Mouse (Mus musculus): ENCODE data around the gene Gm26965. TPM values are rescaled to one million over a fixed set of nuclear protein-coding genes. Genes with fewer than 3 reads are reported as not detected.

Gm26965 gene
- polyA plus RNA-seq (2016; fragmentation: Nextera tagmentation; extraction: Ambion mirVana), result 0.29 TPM in 1 of 2 replicates, not detected in the other

DNA sequence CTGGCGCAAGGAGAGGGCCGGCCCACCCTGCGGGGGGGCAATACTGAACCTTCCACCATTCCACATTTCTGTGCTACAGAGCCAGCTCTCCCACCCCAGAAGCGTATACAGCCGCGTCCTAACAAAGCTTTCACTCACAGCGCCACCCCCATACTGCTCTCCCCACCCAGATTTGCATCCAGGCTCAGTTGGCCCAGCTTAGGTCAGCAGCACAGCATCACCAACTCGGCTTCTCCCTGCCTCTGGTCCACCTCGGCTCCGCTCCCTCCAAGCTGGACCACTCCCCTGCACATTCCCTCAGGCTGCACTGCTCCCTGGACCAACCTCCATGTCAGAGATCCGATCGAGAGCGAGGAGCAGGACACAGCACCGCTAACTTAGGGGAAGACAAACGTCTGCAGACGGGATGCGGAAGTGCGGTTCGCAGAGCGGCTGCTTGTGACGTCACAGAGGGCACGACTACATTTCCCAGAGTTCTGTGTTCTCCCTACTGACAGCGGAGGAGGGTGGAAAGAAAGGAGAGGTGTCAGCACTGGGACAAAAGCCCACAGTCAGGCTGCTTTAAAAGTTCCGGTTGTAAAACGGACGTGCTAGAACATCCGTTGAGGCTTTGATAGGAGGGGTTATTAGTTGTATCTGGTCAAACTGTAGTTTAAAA, at the start of gene Gm26965, which contains the start of gene Zfp87:
Gene Gm26965, minus strand, starts transcription at position 399 of the 658 bp plus-strand sequence.
Gene Zfp87, minus strand, starts transcription at position 425 of the 658 bp plus-strand sequence.
- peaks cover 6% of the 10 kb centered on the region; the same call in 1 of the 2 replicates for H3K36me3 ChIP-seq
- peak within 1 kb of the TSS; percentile 74 for H3K4me2 ChIP-seq
- H3K4me3 ChIP-seq (replicated peaks), result peak within 1 kb of the TSS; percentile 79
- H3K27me3 ChIP-seq, result no peaks in the 10 kb centered on the region
- under 1% methylated on average over 27 of the region's 27 CpGs for WGBS
- peaks cover 10% of the 10 kb centered on the region for H3K4me1 ChIP-seq (replicated peaks)
- H3K27ac ChIP-seq, result peak within 1 kb of the TSS; percentile 85
- ATAC-seq (ENCODE audit: insufficient number of reproducible peaks, insufficient read depth, low FRiP score, low TSS enrichment, low read depth), result peak; percentile 97
- H3K9ac ChIP-seq (replicated peaks), result peak within 1 kb of the TSS; percentile 80
- no peaks in the 10 kb centered on the region for H3K9me3 ChIP-seq

DNA sequence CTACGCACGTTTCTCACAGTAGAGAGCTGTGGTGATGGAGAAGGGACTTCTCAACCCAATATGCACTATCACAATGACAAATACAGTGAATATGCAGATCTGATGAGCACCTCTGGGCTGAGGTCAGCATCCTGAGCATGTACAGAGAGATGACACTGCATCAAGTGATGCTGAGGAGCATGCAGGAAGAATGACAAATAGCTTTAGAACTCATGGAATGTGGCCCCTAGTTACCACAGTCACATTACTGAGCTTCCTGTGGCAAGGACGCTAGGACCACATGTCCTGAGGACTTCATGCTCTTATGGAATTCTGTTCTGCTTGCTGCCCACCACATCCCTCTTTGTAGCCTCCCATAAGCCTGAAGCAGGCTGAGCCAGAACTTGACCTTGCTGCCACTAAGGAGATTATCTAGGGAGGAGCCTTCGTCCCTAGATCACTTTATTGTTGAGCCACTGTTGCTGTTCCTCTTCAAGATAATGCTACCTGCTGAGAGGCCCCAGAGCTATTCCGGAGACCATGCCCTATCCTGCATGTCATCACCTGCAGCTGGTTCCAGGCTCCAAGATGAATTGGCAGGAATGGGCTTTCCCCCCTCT, 46.7 kb upstream of the Gm26965 start:
- H3K27me3 ChIP-seq, result no peaks in the 10 kb centered on the region
- no peak overlapping the region for H3K9ac ChIP-seq (replicated peaks)
- no peak overlapping the region for H3K27ac ChIP-seq
- ATAC-seq (ENCODE audit: insufficient number of reproducible peaks, insufficient read depth, low FRiP score, low TSS enrichment, low read depth), result no peak
- no peaks in the 10 kb centered on the region for H3K36me3 ChIP-seq
- H3K4me1 ChIP-seq (replicated peaks), result no peaks in the 10 kb centered on the region
- H3K9me3 ChIP-seq, result no peaks in the 10 kb centered on the region
- 66% methylated on average over 5 of the region's 5 CpGs for WGBS
- H3K4me3 ChIP-seq (replicated peaks), result no peak overlapping the region
- no peak overlapping the region for H3K4me2 ChIP-seq

DNA sequence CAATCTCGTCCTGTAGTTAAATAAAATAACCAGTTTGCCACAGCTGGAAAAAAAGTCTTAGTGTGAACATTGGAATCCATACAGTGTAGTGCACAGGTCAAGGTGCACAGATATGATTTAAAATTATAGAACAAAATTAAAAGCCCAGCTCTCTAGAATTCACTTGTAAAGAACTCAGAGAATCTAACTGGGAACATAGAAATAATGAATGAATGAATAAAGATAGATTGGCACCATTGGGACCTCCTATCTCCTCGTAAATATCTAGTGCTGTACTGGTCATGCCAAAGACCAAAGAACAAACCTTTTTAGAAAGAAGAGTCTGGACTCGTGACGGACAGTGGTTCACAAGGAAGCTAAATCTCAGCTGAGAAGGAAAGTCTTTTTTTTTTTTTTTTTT, 27.8 kb upstream of the Gm26965 start, which contains the start of gene Zfp748:
Gene Zfp748, minus strand, starts transcription at position 101 of the 400 bp plus-strand sequence.
- Histone ChIP-seq H3K9ac (replicated peaks) (peak within 1 kb of the TSS; percentile 84), H3K9me3 (no peaks in the 10 kb centered on the region), H3K36me3 (no peaks in the 10 kb centered on the region), H3K4me2 (peak within 1 kb of the TSS; percentile 70), H3K4me3 (replicated peaks) (peak within 1 kb of the TSS; percentile 82), H3K4me1 (replicated peaks) (peaks cover 8% of the 10 kb centered on the region), H3K27ac (peak within 1 kb of the TSS; percentile 94), H3K27me3 (no peaks in the 10 kb centered on the region)
- ATAC-seq (ENCODE audit: insufficient number of reproducible peaks, insufficient read depth, low FRiP score, low TSS enrichment, low read depth), result 0 out of 2 replicates have a peak, but pooled peaks have one; percentile 11
- WGBS, result 77% methylated on average over 4 of the region's 4 CpGs

DNA sequence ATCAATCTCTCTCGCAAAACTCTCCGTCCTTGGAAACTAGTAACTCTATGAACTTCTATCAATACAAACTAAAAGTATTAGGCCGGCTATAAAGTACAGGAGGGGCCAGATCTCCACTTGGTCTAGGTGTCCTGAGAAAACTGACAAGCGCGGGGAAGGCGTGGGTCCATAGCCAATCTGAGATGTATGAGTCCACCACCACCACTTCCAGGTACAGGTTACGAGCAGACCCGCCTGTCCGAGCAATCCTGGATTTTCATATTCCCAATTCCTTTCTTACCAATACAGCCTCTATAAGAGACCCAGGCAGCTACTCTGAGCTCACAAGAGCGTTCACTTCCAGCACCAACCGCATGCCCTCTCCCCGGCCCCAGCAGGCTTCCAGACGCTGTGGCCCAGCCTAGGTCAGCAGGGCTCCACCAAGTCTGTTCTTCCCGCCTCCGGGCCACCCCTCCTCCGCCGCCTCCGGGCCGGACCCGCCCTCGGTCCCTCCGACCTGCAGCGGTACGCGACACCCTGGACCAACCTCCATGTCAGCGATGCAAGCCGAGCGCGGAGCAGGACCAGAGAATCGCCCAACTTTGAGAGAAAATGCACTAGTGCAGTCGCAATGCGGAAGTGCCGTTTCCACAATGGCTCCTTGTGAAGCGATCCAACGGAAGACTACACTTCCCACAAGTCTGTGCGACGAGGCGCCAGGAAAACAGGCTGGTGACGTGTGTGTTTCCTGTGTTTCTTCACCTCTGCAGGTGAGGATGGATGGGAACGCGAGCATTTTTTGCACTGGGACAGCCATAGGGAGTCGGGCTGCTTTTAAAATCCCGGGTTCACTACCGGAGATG, 26.8 kb upstream of the Gm26965 start:
- no peaks in the 10 kb centered on the region for H3K36me3 ChIP-seq
- H3K27me3 ChIP-seq, result no peaks in the 10 kb centered on the region
- WGBS, result under 1% methylated on average over 44 of the region's 44 CpGs
- peak overlapping the region; percentile 94 for H3K27ac ChIP-seq
- no peaks in the 10 kb centered on the region for H3K9me3 ChIP-seq
- peak; percentile 98 for ATAC-seq (ENCODE audit: insufficient number of reproducible peaks, insufficient read depth, low FRiP score, low TSS enrichment, low read depth)
- peak overlapping the region; percentile 70 for H3K4me2 ChIP-seq
- H3K4me3 ChIP-seq (replicated peaks), result peak overlapping the region; percentile 82
- H3K4me1 ChIP-seq (replicated peaks), result peaks cover 8% of the 10 kb centered on the region
- H3K9ac ChIP-seq (replicated peaks), result peak overlapping the region; percentile 84

DNA sequence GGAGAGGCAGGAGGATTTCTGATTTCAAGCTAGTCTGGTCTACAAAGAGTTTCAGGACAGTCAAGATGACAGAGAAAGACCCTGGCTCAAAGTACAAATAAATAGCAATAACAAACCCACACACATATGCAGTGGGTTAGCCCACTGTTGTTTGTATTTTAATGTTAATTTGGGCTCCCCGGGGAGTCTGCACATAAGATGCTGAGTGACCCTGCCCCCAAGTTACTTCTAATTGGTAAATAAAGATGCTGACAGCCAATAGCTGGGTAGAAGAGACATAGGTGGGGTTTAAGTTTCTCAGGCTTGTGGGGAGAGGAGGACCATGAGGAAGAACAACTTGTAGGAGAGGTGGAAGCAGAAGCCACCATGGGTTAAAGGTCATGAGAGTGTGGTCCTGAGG, 20.0 kb upstream of the Gm26965 start:
- no peaks in the 10 kb centered on the region for H3K4me1 ChIP-seq (replicated peaks)
- no peak for ATAC-seq (ENCODE audit: insufficient number of reproducible peaks, insufficient read depth, low FRiP score, low TSS enrichment, low read depth)
- H3K36me3 ChIP-seq, result peaks cover 45% of the 10 kb centered on the region
- 84% methylated on average over 1 of the region's 1 CpGs for WGBS
- H3K9me3 ChIP-seq, result peaks cover 2% of the 10 kb centered on the region; the same call in 1 of the 2 replicates
- H3K27ac ChIP-seq, result no peak overlapping the region
- no peak overlapping the region for H3K9ac ChIP-seq (replicated peaks)
- H3K4me2 ChIP-seq, result no peak overlapping the region
- no peak overlapping the region for H3K4me3 ChIP-seq (replicated peaks)
- no peaks in the 10 kb centered on the region for H3K27me3 ChIP-seq

DNA sequence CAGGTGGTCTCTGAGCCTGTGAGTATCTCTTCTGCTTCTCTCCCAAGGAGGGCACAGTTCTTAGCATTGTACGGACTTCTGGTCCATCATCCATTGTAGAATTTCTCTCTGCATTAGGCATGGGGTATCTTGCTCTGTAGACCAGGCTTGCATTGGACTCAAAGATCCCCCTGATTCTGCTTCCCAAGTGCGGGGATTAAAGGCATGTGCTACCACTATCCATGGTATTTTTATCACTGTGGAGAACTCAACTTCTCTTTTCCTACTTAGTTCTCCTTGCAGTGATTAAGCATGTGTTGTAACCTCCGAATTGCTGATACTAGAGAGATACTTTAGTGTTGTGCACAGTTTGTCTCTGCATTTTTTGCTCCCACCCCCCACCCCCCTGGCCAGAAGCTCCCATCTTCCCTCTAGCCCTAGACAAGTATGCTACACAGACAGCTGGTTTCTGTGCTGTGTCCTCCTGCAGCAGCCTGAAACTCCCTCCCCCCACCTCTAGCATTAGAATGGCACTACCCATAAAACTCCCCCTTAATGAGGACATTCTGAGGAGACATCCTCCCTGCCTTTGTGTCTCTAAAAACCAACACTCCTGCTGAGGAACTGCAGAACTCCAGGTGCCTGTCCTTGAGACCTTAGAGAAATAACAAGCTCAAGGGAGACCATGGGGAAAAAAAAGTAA, 1.2 kb upstream of the Gm26965 start:
- ATAC-seq (ENCODE audit: insufficient number of reproducible peaks, insufficient read depth, low FRiP score, low TSS enrichment, low read depth), result no peak
- Histone ChIP-seq H3K27me3 (no peaks in the 10 kb centered on the region), H3K4me2 (no peak overlapping the region), H3K9ac (replicated peaks) (no peak overlapping the region), H3K4me3 (replicated peaks) (no peak overlapping the region), H3K36me3 (no peaks in the 10 kb centered on the region), H3K27ac (no peak overlapping the region), H3K4me1 (replicated peaks) (peaks cover 10% of the 10 kb centered on the region), H3K9me3 (no peaks in the 10 kb centered on the region)
- 73% methylated on average over 3 of the region's 3 CpGs for WGBS

DNA sequence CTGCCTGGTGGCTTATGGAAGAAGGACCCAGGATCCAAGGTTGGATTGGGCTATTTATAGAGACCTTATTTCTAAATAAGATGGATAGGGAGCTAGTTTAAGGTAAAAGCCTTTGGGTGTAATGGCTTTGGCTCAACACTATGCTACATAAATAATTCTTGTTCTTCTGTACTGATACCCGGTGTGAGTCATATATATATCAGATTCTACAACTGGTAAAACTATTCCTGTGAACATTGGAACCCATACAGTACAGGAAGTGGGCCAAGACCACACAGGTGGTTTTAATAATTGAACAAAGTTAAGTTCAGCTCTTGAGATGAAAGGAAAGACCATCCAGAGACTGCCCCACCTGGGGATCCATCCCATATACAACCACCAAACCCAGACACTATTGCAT, 25.0 kb downstream of the Gm26965 start:
- Histone ChIP-seq H3K36me3 (peaks cover 3% of the 10 kb centered on the region; the same call in 1 of the 2 replicates), H3K27ac (no peak overlapping the region), H3K9me3 (no peaks in the 10 kb centered on the region), H3K9ac (replicated peaks) (no peak overlapping the region), H3K4me1 (replicated peaks) (peaks cover 7% of the 10 kb centered on the region), H3K4me3 (replicated peaks) (peak overlapping the region; percentile 67; the same call in 1 of the 2 replicates), H3K4me2 (peak overlapping the region; percentile 71; the same call in 1 of the 2 replicates), H3K27me3 (no peaks in the 10 kb centered on the region)
- ATAC-seq (ENCODE audit: insufficient number of reproducible peaks, insufficient read depth, low FRiP score, low TSS enrichment, low read depth), result peak; percentile 56; the same call in 1 of the 2 replicates
- WGBS, result 72% methylated on average over 1 of the region's 1 CpGs

DNA sequence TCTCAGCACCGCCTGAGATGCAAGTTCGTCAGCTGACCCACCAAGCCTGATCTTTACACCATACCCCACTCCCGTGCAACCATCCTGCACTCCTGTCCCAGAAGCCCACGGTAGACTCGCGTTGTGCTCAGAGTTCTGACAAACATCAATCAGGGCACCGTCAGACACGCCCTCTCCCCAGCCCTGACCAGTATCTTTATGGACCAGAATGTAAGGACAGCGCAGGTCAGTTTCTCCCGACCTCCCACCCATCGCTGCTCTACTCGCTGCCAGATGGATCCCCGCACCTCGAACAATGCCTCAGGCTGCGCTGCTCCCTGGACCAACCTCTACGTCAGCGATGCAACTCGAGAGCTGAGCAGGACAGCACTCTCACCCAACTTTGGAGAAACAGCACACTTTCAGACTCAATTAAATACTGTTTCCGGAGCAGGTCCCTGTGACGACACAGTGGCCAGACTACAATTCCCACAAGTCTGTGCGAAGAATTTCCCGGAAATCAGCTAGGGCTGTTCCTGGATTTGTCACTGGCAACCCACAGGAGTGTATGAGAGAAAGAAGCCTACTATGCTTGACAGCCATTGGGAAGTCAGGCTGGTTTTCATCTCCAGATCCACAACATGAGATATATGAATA, 25.7 kb downstream of the Gm26965 start, which contains the start of gene Zfp58:
Gene Zfp58, minus strand, starts transcription at position 472 of the 636 bp plus-strand sequence.
- Histone ChIP-seq H3K9me3 (0 out of 2 replicates have a peak, but pooled peaks cover under 1% of the 10 kb centered on the region), H3K4me1 (replicated peaks) (peaks cover 7% of the 10 kb centered on the region), H3K27me3 (no peaks in the 10 kb centered on the region), H3K4me3 (replicated peaks) (peak within 1 kb of the TSS; percentile 67), H3K9ac (replicated peaks) (peak within 1 kb of the TSS; percentile 86), H3K36me3 (peaks cover 8% of the 10 kb centered on the region), H3K4me2 (peak within 1 kb of the TSS; percentile 71), H3K27ac (no peak within 1 kb of the TSS)
- peak; percentile 94 for ATAC-seq (ENCODE audit: insufficient number of reproducible peaks, insufficient read depth, low FRiP score, low TSS enrichment, low read depth)
- 2% methylated on average over 22 of the region's 22 CpGs for WGBS

DNA sequence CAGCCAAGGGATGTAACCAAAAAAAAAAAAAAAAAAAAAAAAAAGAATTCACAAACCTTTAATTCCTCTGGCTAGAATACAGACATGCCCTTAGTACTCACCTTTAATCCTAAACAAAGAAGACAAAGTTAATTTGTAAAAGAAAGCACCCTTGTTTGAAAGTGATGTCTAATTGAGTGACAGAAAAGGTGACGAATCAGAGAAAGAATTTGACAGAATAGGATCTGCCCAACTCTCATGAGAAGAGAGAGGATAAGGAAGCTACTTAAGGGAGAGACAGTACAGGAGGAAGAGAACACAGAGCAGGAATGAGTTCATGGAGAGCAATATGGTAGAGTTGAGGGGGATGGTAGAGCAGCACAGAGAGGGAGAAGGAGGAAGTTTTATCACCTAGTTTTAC, 30.3 kb downstream of the Gm26965 start:
- Histone ChIP-seq H3K36me3 (peaks cover 52% of the 10 kb centered on the region), H3K9ac (replicated peaks) (no peak overlapping the region), H3K27ac (no peak overlapping the region), H3K4me3 (replicated peaks) (no peak overlapping the region), H3K9me3 (peaks cover 18% of the 10 kb centered on the region), H3K27me3 (no peaks in the 10 kb centered on the region), H3K4me2 (no peak overlapping the region), H3K4me1 (replicated peaks) (peaks cover 7% of the 10 kb centered on the region)
- WGBS, result 90% methylated on average over 1 of the region's 1 CpGs
- no peak for ATAC-seq (ENCODE audit: insufficient number of reproducible peaks, insufficient read depth, low FRiP score, low TSS enrichment, low read depth)

DNA sequence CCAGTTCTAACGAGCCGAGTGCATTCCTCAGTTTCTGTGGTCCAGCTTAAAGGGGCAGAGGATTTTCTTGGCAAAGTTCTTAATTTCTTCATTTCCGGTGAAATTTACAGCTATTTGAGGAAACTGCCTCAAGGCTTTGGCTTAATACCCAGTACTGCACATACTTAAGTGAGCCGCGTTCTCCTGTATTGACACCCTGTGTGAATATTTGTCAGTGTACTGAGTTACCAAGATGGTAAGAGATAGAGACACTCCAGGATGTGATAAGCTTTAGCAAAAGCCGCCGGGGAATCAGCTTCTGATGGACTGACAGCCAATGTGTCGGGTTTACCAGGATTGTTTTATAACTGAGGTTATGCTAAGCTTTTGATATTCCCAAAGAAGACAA, 41.5 kb downstream of the Gm26965 start:
- peak overlapping the region; percentile 58 for H3K4me3 ChIP-seq (replicated peaks)
- H3K4me1 ChIP-seq (replicated peaks), result 0 out of 2 replicates have a peak, but pooled peaks cover 4% of the 10 kb centered on the region
- H3K36me3 ChIP-seq, result peaks cover 21% of the 10 kb centered on the region
- peaks cover 5% of the 10 kb centered on the region; the same call in 1 of the 2 replicates for H3K9me3 ChIP-seq
- WGBS, result 45% methylated on average over 8 of the region's 8 CpGs
- peak overlapping the region; percentile 37; the same call in 1 of the 2 replicates for H3K27ac ChIP-seq
- H3K4me2 ChIP-seq, result peak overlapping the region; percentile 64
- H3K27me3 ChIP-seq, result no peaks in the 10 kb centered on the region
- peak; percentile 29; the same call in 1 of the 2 replicates for ATAC-seq (ENCODE audit: insufficient number of reproducible peaks, insufficient read depth, low FRiP score, low TSS enrichment, low read depth)
- H3K9ac ChIP-seq (replicated peaks), result peak overlapping the region; percentile 61; the same call in 1 of the 2 replicates
